Mouse (Mus musculus) midbrain, embryonic 16.5 days (tissue): ENCODE data around the gene Zbtb17. TPM values are rescaled to one million over a fixed set of nuclear protein-coding genes. Genes with fewer than 3 reads are reported as not detected.

Experiments
- ATAC-seq: fragments of 200-750 bp; cut with Nextera tagmentation; 2 replicates; pipeline ENCODE4 v1.8.0; 2017; ENCODE audit warnings: moderate TSS enrichment
- H3K27ac ChIP-seq: fragments of 300-500 bp; sonication (generic); 2 replicates; pipeline ENCODE4 v1.5.1; 2014; ENCODE audit warnings: mild to moderate bottlenecking, low read length, mixed read lengths
- H3K27me3 ChIP-seq: fragments of 300-500 bp; sonication (generic); 2 replicates; pipeline ENCODE4 v1.6.1; 2014; ENCODE audit warnings: low read depth, low read length, mixed read lengths; ENCODE audit not compliant: control insufficient read depth, insufficient read depth
- H3K36me3 ChIP-seq: fragments of 300-500 bp; sonication (generic); 2 replicates; pipeline ENCODE4 v1.6.1; 2014; ENCODE audit warnings: mild to moderate bottlenecking, low read length, moderate library complexity, mixed read lengths; ENCODE audit not compliant: control insufficient read depth, insufficient read depth
- H3K4me1 ChIP-seq: fragments of 300-500 bp; sonication (generic); 2 replicates; pipeline ENCODE4 v1.6.1; 2014; ENCODE audit warnings: mild to moderate bottlenecking, low read length, mixed read lengths; ENCODE audit not compliant: control insufficient read depth, insufficient read depth
- H3K4me2 ChIP-seq: fragments of 300-500 bp; sonication (generic); 2 replicates; pipeline ENCODE4 v1.6.1; 2014; ENCODE audit warnings: mild to moderate bottlenecking, low read length, mixed read lengths
- H3K4me3 ChIP-seq: fragments of 300-500 bp; sonication (generic); 2 replicates; pipeline ENCODE4 v1.5.1; 2014; ENCODE audit warnings: low read depth, mild to moderate bottlenecking, low read length, moderate library complexity, mixed read lengths
- H3K9ac ChIP-seq: fragments of 300-500 bp; sonication (generic); 2 replicates; pipeline ENCODE4 v1.6.1; 2014; ENCODE audit warnings: low read depth, low read length, mixed read lengths
- H3K9me3 ChIP-seq: fragments of 300-500 bp; sonication (generic); replicated peaks from 2 replicates; pipeline ENCODE4 v1.6.1; 2014; ENCODE audit warnings: mild to moderate bottlenecking, low read length, mixed read lengths; ENCODE audit not compliant: control insufficient read depth, poor library complexity, severe bottlenecking
- WGBS: fragments of 180-500 bp; shearing (Covaris S2); extraction: QIAGEN DNeasy Blood & Tissue Kit; methylation state at CpG from one replicate; pipeline ENCODE4 v1.1.7; 2014; 5-methylcytosine and 5-hydroxymethylcytosine counted together
- polyA plus RNA-seq: library from polyadenylated mRNA; unstranded; fragments of >200 nt; fragmentation: Nextera tagmentation; extraction: Ambion mirVana; gene quantifications from 2 replicates; pipeline ENCODE4 v1.2.1, GENCODE M21; 2015

Gene Zbtb17
- polyA plus RNA-seq, 1 experiment from 2014 or later, result 42.7 TPM

- H3K4me3 ChIP-seq, result no peak overlapping the region
- no peak overlapping the region for H3K4me2 ChIP-seq
- no peak for ATAC-seq
- no peaks in the 10 kb centered on the region for H3K9me3 ChIP-seq
- no peak overlapping the region for H3K9ac ChIP-seq
- no peak overlapping the region for H3K27ac ChIP-seq
- peaks cover 82% of the 10 kb centered on the region for H3K36me3 ChIP-seq
- WGBS, result 96% methylated on average over 9 of the region's 9 CpGs
- H3K4me1 ChIP-seq, result no peaks in the 10 kb centered on the region
- no peaks in the 10 kb centered on the region for H3K27me3 ChIP-seq
Observed at GRCm38 (mm10) chr4:141469343-141469742, 24.9 kb downstream of the Zbtb17 start.

- Histone ChIP-seq H3K4me3 (no peak overlapping the region), H3K9me3 (no peaks in the 10 kb centered on the region), H3K27ac (no peak overlapping the region), H3K4me1 (no peaks in the 10 kb centered on the region), H3K9ac (no peak overlapping the region), H3K36me3 (peaks cover 84% of the 10 kb centered on the region), H3K27me3 (no peaks in the 10 kb centered on the region), H3K4me2 (no peak overlapping the region)
- 95% methylated on average over 16 of the region's 16 CpGs for WGBS
- no peak for ATAC-seq
Observed at GRCm38 (mm10) chr4:141471491-141471890, 27.0 kb downstream of the Zbtb17 start.

GRCm38 (mm10) chr4:141472641-141473321 lies 28.3 kb downstream of the Zbtb17 start:
- WGBS, result 93% methylated on average over 32 of the region's 32 CpGs
- Histone ChIP-seq H3K27me3 (no peaks in the 10 kb centered on the region), H3K4me3 (no peak overlapping the region), H3K9me3 (no peaks in the 10 kb centered on the region), H3K4me2 (no peak overlapping the region), H3K27ac (no peak overlapping the region), H3K9ac (no peak overlapping the region), H3K4me1 (no peaks in the 10 kb centered on the region), H3K36me3 (peaks cover 82% of the 10 kb centered on the region)
- no peak for ATAC-seq

DNA sequence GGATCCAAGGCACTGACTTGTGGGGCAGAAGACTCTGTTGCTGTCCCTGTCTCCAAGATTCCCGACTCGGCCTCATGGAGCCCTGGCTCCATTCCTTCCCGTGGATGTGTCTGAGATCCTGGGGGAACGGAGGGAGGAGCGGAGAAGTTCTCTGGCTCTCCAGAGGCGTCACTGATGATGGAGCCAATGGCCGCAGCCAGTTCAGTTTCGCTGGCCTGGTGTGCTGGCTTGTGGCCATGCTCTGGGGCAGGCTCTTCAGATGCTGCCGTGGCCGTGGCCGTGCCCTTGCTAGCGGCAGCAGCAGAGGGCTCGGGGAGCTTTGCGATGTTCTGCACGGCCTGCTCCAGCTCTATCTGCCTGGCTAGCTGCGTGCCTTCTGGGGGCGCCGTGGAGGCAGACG lies 30.0 kb downstream of the Zbtb17 start:
- no peak for ATAC-seq
- Histone ChIP-seq H3K9ac (no peak overlapping the region), H3K4me3 (no peak overlapping the region), H3K4me1 (no peaks in the 10 kb centered on the region), H3K27me3 (no peaks in the 10 kb centered on the region), H3K36me3 (peaks cover 86% of the 10 kb centered on the region), H3K9me3 (no peaks in the 10 kb centered on the region), H3K4me2 (no peak overlapping the region), H3K27ac (no peak overlapping the region)
- 91% methylated on average over 19 of the region's 19 CpGs for WGBS

DNA sequence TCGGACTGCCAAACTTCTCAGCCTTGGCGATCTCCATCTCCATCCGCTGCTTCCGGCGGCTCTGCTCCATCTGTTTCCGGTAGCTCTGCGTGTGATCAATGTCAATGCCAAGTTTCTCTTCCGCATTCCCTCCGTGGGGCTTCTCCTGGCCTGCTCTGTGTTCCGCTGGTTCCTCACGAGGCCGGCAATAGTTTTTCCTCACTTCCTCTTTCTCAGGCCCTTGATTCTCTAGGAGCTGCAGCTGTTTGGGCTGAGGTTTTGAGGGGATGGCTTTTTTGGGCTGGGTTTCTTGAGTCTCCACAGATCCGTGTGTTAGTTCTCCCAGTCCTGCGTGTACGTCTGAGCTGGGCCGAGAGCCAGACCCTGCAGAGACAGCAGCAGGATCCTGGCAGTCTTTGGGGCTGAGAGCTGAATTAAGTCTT lies 33.2 kb downstream of the Zbtb17 start:
- Histone ChIP-seq H3K27ac (peak overlapping the region; percentile 42), H3K4me1 (no peaks in the 10 kb centered on the region), H3K9me3 (no peaks in the 10 kb centered on the region), H3K4me3 (no peak overlapping the region), H3K9ac (no peak overlapping the region), H3K4me2 (no peak overlapping the region), H3K27me3 (no peaks in the 10 kb centered on the region), H3K36me3 (peaks cover 65% of the 10 kb centered on the region)
- WGBS, result 84% methylated on average over 16 of the region's 16 CpGs
- ATAC-seq, result no peak

DNA sequence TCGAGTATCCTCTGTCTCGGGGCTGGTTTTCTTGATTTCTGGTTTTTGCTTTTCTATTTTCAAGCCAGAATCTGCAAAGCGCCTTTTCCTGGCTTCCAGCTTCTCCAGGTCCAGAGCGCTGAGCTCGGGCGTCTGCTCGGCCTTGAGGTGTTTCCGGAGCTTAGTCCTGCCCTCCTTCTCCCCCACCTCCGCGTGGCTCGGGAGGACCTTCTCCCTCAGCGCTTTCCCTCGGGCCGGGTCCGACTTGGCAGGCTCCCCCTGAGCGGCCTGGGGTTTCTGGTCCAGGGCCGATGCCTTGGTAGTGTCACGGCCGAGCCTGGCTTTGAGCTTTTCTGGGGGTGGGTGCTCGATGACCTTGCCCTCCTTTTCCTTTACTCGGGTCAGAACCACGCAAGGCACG lies 33.8 kb downstream of the Zbtb17 start:
- no peak overlapping the region for H3K4me3 ChIP-seq
- peaks cover 71% of the 10 kb centered on the region for H3K36me3 ChIP-seq
- H3K4me2 ChIP-seq, result no peak overlapping the region
- ATAC-seq, result no peak
- no peaks in the 10 kb centered on the region for H3K27me3 ChIP-seq
- no peaks in the 10 kb centered on the region for H3K9me3 ChIP-seq
- no peak overlapping the region for H3K9ac ChIP-seq
- no peaks in the 10 kb centered on the region for H3K4me1 ChIP-seq
- WGBS, result 80% methylated on average over 23 of the region's 23 CpGs
- H3K27ac ChIP-seq, result peak overlapping the region; percentile 63

DNA sequence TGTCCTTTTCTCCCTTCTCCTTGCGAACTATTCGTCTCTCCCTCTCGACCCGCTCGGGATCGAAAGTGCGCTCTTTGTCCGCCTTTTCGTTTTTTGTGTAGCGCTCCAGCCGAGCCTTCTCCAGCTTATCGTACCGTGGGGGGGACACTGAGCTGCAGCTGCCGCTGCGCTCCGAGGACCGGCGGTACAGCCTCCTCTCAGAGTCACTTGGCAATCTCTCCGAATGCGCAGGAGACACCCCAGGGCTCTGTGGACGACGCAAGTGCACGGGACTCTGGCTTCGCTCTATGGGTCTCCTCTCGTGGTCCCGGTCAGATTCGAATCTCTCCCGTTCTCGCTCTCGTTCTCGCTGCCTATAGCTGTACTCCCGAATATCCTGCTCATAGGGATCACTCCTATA lies 34.3 kb downstream of the Zbtb17 start:
- Histone ChIP-seq H3K4me3 (no peak overlapping the region), H3K27ac (no peak overlapping the region; the same call in 1 of the 2 replicates), H3K9ac (no peak overlapping the region), H3K4me1 (no peaks in the 10 kb centered on the region), H3K36me3 (peaks cover 68% of the 10 kb centered on the region), H3K4me2 (no peak overlapping the region), H3K27me3 (no peaks in the 10 kb centered on the region), H3K9me3 (no peaks in the 10 kb centered on the region)
- WGBS, result 92% methylated on average over 32 of the region's 32 CpGs
- no peak for ATAC-seq

DNA sequence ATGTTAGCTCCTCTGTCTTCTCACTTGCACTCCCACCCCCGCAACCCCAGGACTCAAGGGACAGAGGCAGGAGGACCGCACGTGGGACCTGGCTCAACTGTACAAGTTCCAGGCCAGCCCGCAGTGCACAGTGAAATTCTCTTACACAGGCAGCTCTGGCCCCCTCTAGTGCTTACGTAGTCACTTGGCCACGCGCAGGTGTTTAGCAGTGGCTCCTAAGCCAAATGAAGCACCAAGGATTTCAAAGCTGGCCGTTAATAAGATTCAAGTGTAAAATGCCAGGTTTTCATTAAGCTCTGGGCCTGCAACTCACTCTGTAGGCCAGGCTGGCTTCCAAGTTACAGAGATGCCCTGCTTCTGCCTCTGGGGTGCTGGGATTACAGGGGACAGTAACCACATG lies 35.0 kb downstream of the Zbtb17 start:
- ATAC-seq, result no peak
- Histone ChIP-seq H3K4me1 (no peaks in the 10 kb centered on the region), H3K9ac (no peak overlapping the region), H3K9me3 (no peaks in the 10 kb centered on the region), H3K27ac (no peak overlapping the region), H3K4me2 (no peak overlapping the region), H3K27me3 (no peaks in the 10 kb centered on the region), H3K36me3 (peaks cover 69% of the 10 kb centered on the region), H3K4me3 (no peak overlapping the region)
- WGBS, result 91% methylated on average over 8 of the region's 8 CpGs

- H3K27ac ChIP-seq, result no peak overlapping the region
- no peak overlapping the region for H3K4me3 ChIP-seq
- H3K9me3 ChIP-seq, result no peaks in the 10 kb centered on the region
- no peak for ATAC-seq
- no peaks in the 10 kb centered on the region for H3K4me1 ChIP-seq
- no peak overlapping the region for H3K4me2 ChIP-seq
- H3K9ac ChIP-seq, result no peak overlapping the region
- peaks cover 51% of the 10 kb centered on the region for H3K36me3 ChIP-seq
- H3K27me3 ChIP-seq, result no peaks in the 10 kb centered on the region
- WGBS, result 86% methylated on average over 11 of the region's 11 CpGs
Observed at GRCm38 (mm10) chr4:141484071-141484470, 39.6 kb downstream of the Zbtb17 start.
